Mouse (Mus musculus) stomach, postnatal 0 days (tissue): ENCODE measurements around the gene Olfr1155.

Source experiments
- CTCF ChIP-seq: IDR thresholded peaks from 2 replicates; pipeline ENCODE4 v1.5.1; 2016; ENCODE audit warnings: antibody characterized with exemption, low read depth, mild to moderate bottlenecking, moderate library complexity
- EP300 ChIP-seq: optimal IDR thresholded peaks from 2 replicates; pipeline ENCODE3; 2016; ENCODE audit warnings: antibody characterized with exemption

DNA sequence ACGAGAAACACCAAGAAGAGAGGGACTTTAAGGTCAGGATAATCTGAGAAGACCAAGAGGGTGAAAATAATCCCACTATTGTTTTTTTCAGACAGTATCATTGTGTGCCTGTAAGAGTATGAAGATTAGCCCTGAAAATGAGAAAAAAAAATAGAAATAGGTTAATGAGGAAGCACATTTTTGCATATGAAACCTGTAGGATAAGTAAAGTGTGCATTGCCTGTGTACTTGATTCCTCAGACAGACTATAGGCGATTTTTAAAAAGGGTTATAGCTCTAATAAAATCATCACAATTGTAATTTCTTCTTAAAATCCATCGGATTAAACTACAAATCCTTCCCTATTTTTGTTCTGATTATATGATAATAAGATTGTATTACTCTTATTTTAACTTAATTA lies 29.6 kb upstream of the Olfr1155 start, which contains the start of gene Olfr74:
- TF ChIP-seq CTCF (no peak), EP300 (no peak)
